Mouse (Mus musculus): Measurements from ENCODE around the gene Nup133.

- TF ChIP-seq CTCF (IDR thresholded peaks at IDR 0.05; ENCODE audit: control insufficient read depth, insufficient read depth, low read length), result no peak
- TF ChIP-seq POLR2A (IDR thresholded peaks at IDR 0.05; ENCODE audit: borderline replicate concordance, control insufficient read depth, low read depth, low read length), result no peak
Observed at GRCm38 (mm10) chr8:123914635-123915034, 34.4 kb downstream of the Nup133 start.

Data from bone marrow, adult 2 months (tissue).